Mouse (Mus musculus) central nervous system, embryonic 11.5 days (tissue): ENCODE measurements around the gene Ppef1. TPM values are rescaled to one million over a fixed set of nuclear protein-coding genes. Genes with fewer than 3 reads are reported as not detected.

ENCODE experiments used
- polyA plus RNA-seq: library from polyadenylated mRNA; depleted of rRNA; stranded (reverse); fragments of >200 nt; gene quantifications from 2 replicates; pipeline ENCODE4 v1.2.3, GENCODE M21; 2012; rRNA removed

Ppef1 gene
- 0.11 and 0.40 TPM in 2 replicates for polyA plus RNA-seq

DNA sequence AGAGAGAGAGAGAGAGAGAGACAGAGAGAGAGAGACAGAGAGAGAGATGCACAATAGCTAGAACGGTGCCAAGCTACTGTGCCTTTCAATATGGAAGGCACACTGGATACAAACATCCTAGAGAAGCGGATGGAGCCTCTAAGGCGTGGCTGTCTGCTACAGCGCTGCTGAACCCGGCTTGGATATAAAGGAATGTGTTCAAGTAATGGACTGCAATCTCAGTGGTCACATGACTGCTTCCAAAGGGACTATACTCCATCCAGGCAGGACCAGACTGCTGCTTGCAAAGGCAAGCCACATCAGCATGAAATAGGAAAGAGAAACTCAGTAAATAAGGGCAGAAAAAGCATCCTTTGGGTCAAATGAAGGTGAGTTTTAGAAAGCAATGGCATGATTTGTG lies at the start of gene Ppef1:
Gene Ppef1 (minus strand): TSS at position 116 of the 400 bp plus-strand sequence.

DNA sequence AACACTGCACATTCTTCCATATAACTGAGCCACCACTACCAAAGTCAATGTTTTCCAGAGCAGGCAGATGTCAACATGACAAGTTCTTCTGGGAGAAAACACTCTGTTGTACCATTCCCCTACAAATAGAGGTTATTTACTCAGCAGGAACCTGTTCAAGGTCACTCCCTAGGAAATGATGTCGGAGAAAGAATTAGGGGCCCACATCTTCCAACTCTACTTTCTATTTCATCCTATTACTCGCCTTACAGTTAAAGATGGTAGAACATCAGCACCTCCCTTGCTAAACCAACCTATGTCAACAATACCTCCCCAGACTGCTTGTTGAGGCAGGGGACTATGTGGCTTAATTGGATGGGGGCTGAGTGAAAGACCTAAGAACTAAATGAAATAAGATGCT lies 32.1 kb upstream of the Ppef1 start, which contains the start of gene Rs1:
Gene Rs1 (plus strand): TSS at position 301 of the 400 bp plus-strand sequence.

Other genes with a start within 250 kb of the Ppef1 start
- 22.6 and 24.9 TPM in 2 replicates for gene Phka2, start 233.6 kb downstream of the Ppef1 start, polyA plus RNA-seq
- not detected in 2 replicates for gene Rs1, start 32.2 kb upstream of the Ppef1 start, polyA plus RNA-seq
- gene Gja6, start 171.3 kb upstream of the Ppef1 start, polyA plus RNA-seq, result 0.37 and 0.51 TPM in 2 replicates